In the genomic region with DNA sequence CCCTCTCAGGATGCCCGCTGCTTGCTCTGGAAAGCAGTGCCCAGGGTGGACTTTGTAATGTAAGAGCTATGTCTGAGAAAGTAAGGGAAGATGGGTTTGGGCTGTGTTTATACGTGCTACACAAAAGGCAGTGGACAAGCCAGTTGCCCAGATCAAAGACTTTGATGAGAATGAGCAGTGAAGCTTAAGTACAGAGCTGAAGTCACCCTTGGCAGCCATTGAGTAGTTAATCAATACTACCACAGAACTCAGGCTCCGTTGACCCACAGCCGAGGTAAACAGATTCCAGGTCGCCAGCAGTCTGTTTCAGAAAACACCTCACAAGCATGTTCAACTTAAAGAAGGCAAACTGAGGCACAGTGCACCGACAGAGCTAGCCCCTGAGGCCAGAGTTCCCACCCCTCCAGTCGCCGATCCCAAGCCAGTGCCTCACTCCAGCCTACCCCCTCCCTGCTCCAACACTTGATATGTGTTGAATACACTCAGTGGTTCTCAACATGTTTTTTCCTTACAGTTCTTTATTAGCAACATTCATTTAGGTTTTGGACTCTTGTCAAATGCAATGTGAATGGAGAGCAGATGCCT, we compare ENCODE assay signal across 11 mouse cellular contexts.
DNase-seq lines count a peak whose midpoint lies in the region; ATAC-seq and TF ChIP-seq lines count a peak whose summit lies in the region.
"Had no signal": no experiment of that assay in that cellular context is flagged by ENCODE, and none has a peak within 500 bp of the region (broad histone marks: within the 10 kb centered on the region; RNA-seq: fewer than 3 reads in every experiment).

No protein-coding gene starts in this region.

- no peak for DNase-seq in embryonic facial prominence, embryonic 14.5 days (ENCODE audit: low spot score)
- no peak for DNase-seq in embryonic facial prominence, embryonic 10.5 days (ENCODE audit: low spot score)
- DNase-seq in kidney, adult 2 months: peak; percentile 74
- DNase-seq in midbrain, embryonic 11.5 days (ENCODE audit: low spot score, missing footprints): no peak
- DNase-seq in spleen, postnatal 10 days (ENCODE audit: low spot score in 2 of 2): no peak

- 75% methylated on average over 8 of the region's 8 CpGs for WGBS in embryonic facial prominence, embryonic 14.5 days
- WGBS in embryonic facial prominence, embryonic 10.5 days: 77% methylated on average over 8 of the region's 8 CpGs
- 54% methylated on average over 8 of the region's 8 CpGs for WGBS in kidney, adult 2 months
- WGBS in kidney, embryonic 16.5 days: 67% methylated on average over 8 of the region's 8 CpGs
- 69% methylated on average over 8 of the region's 8 CpGs for WGBS in midbrain, embryonic 13.5 days
- WGBS in midbrain, embryonic 11.5 days: 71% methylated on average over 8 of the region's 8 CpGs
- WGBS in neural tube, embryonic 15.5 days: 66% methylated on average over 8 of the region's 8 CpGs

- no peak for TF ChIP-seq CTCF in kidney, adult 2 months (conservative IDR thresholded peaks at IDR 0.05; ENCODE audit: insufficient read depth, insufficient read length, low read depth, low read length)

- peak; percentile 41; the same call in 1 of the 2 replicates for ATAC-seq in embryonic facial prominence, embryonic 14.5 days (ENCODE audit: low read depth)
- no peak for ATAC-seq in kidney, embryonic 16.5 days (ENCODE audit: low FRiP score, low TSS enrichment)
- peak; percentile 75 for ATAC-seq in midbrain, embryonic 13.5 days
- no peak for ATAC-seq in midbrain, embryonic 11.5 days (ENCODE audit: low FRiP score)
- peak; percentile 82 for ATAC-seq in neural tube, embryonic 15.5 days (ENCODE audit: low FRiP score)
- ATAC-seq: intestine, embryonic 16.5 days had no signal

- no peak overlapping the region for H3K4me3 ChIP-seq in embryonic facial prominence, embryonic 14.5 days (ENCODE audit: low read depth, low read length)
- H3K4me3 ChIP-seq in embryonic facial prominence, embryonic 10.5 days: no peak overlapping the region
- H3K4me3 ChIP-seq in kidney, adult 2 months (ENCODE audit: insufficient read depth, low read depth, low read length): no peak overlapping the region
- no peak overlapping the region for H3K4me3 ChIP-seq in kidney, embryonic 16.5 days (ENCODE audit: low read length)
- no peak overlapping the region for H3K4me3 ChIP-seq in midbrain, embryonic 13.5 days (replicated peaks)
- H3K4me3 ChIP-seq in midbrain, embryonic 11.5 days (ENCODE audit: low read depth, low read length): no peak overlapping the region
- H3K4me3 ChIP-seq in neural tube, embryonic 15.5 days (replicated peaks): no peak overlapping the region
- H3K4me3 ChIP-seq: embryonic facial prominence, embryonic 12.5 days; liver, embryonic 15.5 days had no signal

- no peaks in the 10 kb centered on the region for H3K27me3 ChIP-seq in embryonic facial prominence, embryonic 14.5 days (replicated peaks; ENCODE audit: control insufficient read depth, insufficient read depth, low read length)
- H3K27me3 ChIP-seq in embryonic facial prominence, embryonic 10.5 days (replicated peaks; ENCODE audit: low read depth, poor library complexity, severe bottlenecking): no peaks in the 10 kb centered on the region
- H3K27me3 ChIP-seq in kidney, adult 2 months (replicated peaks; ENCODE audit: control insufficient read depth, insufficient read depth, low read length): no peaks in the 10 kb centered on the region
- no peaks in the 10 kb centered on the region for H3K27me3 ChIP-seq in kidney, embryonic 16.5 days (ENCODE audit: insufficient read depth, low read length)
- H3K27me3 ChIP-seq in midbrain, embryonic 13.5 days: no peaks in the 10 kb centered on the region
- no peaks in the 10 kb centered on the region for H3K27me3 ChIP-seq in midbrain, embryonic 11.5 days (ENCODE audit: control insufficient read depth, insufficient read depth, low read length)
- no peaks in the 10 kb centered on the region for H3K27me3 ChIP-seq in neural tube, embryonic 15.5 days (replicated peaks)
- H3K27me3 ChIP-seq: embryonic facial prominence, embryonic 12.5 days; liver, embryonic 15.5 days had no signal

- H3K4me2 ChIP-seq in embryonic facial prominence, embryonic 14.5 days (ENCODE audit: low read depth, low read length): no peak overlapping the region
- no peak overlapping the region for H3K4me2 ChIP-seq in kidney, embryonic 16.5 days (replicated peaks; ENCODE audit: low read depth, low read length)
- no peak overlapping the region for H3K4me2 ChIP-seq in midbrain, embryonic 13.5 days (replicated peaks)
- no peak overlapping the region for H3K4me2 ChIP-seq in midbrain, embryonic 11.5 days
- H3K4me2 ChIP-seq in neural tube, embryonic 15.5 days: peak overlapping the region; percentile 6; the same call in 1 of the 2 replicates
- H3K4me2 ChIP-seq: embryonic facial prominence, embryonic 12.5 days; liver, embryonic 15.5 days had no signal

- TF ChIP-seq POLR2A in kidney, adult 2 months (IDR thresholded peaks at IDR 0.05; ENCODE audit: low read depth, low read length): no peak

- H3K9ac ChIP-seq in embryonic facial prominence, embryonic 14.5 days (ENCODE audit: low read depth, low read length): no peak overlapping the region
- H3K9ac ChIP-seq in kidney, embryonic 16.5 days (replicated peaks; ENCODE audit: low read length): no peak overlapping the region
- no peak overlapping the region for H3K9ac ChIP-seq in midbrain, embryonic 13.5 days (replicated peaks)
- H3K9ac ChIP-seq in midbrain, embryonic 11.5 days (ENCODE audit: low read length): no peak overlapping the region
- no peak overlapping the region for H3K9ac ChIP-seq in neural tube, embryonic 15.5 days (replicated peaks)
- H3K9ac ChIP-seq: embryonic facial prominence, embryonic 12.5 days; liver, embryonic 15.5 days had no signal

- H3K4me1 ChIP-seq in embryonic facial prominence, embryonic 14.5 days (ENCODE audit: control insufficient read depth, insufficient read depth, low read length): peaks cover 5% of the 10 kb centered on the region; the same call in 1 of the 2 replicates
- no peaks in the 10 kb centered on the region for H3K4me1 ChIP-seq in embryonic facial prominence, embryonic 10.5 days
- no peaks in the 10 kb centered on the region for H3K4me1 ChIP-seq in kidney, adult 2 months (ENCODE audit: control insufficient read depth, insufficient read depth, low read length)
- H3K4me1 ChIP-seq in kidney, embryonic 16.5 days (ENCODE audit: insufficient read depth, low read length): no peaks in the 10 kb centered on the region; the same call in 1 of the 2 replicates
- H3K4me1 ChIP-seq in midbrain, embryonic 13.5 days (replicated peaks): no peaks in the 10 kb centered on the region
- no peaks in the 10 kb centered on the region for H3K4me1 ChIP-seq in midbrain, embryonic 11.5 days (ENCODE audit: control insufficient read depth, insufficient read depth, low read length)
- H3K4me1 ChIP-seq in neural tube, embryonic 15.5 days: no peaks in the 10 kb centered on the region
- H3K4me1 ChIP-seq: embryonic facial prominence, embryonic 12.5 days; liver, embryonic 15.5 days had no signal

- H3K27ac ChIP-seq in embryonic facial prominence, embryonic 14.5 days (replicated peaks; ENCODE audit: low read depth, low read length): no peak overlapping the region
- H3K27ac ChIP-seq in embryonic facial prominence, embryonic 10.5 days (replicated peaks): no peak overlapping the region
- H3K27ac ChIP-seq in kidney, adult 2 months (ENCODE audit: insufficient read depth, low read depth, low read length): no peak overlapping the region
- H3K27ac ChIP-seq in kidney, embryonic 16.5 days (ENCODE audit: low read length): no peak overlapping the region
- peak overlapping the region; percentile 25; the same call in 1 of the 2 replicates for H3K27ac ChIP-seq in midbrain, embryonic 13.5 days
- no peak overlapping the region for H3K27ac ChIP-seq in midbrain, embryonic 11.5 days (ENCODE audit: low read depth, low read length)
- H3K27ac ChIP-seq in neural tube, embryonic 15.5 days (replicated peaks): peak overlapping the region; percentile 60
- H3K27ac ChIP-seq: embryonic facial prominence, embryonic 12.5 days; liver, embryonic 15.5 days had no signal

- H3K36me3 ChIP-seq in embryonic facial prominence, embryonic 14.5 days (ENCODE audit: control insufficient read depth, insufficient read depth, low read length): no peaks in the 10 kb centered on the region
- no peaks in the 10 kb centered on the region for H3K36me3 ChIP-seq in embryonic facial prominence, embryonic 10.5 days (replicated peaks)
- no peaks in the 10 kb centered on the region for H3K36me3 ChIP-seq in kidney, adult 2 months (ENCODE audit: control insufficient read depth, insufficient read depth, low read length)
- no peaks in the 10 kb centered on the region for H3K36me3 ChIP-seq in kidney, embryonic 16.5 days (ENCODE audit: insufficient read depth, low read length)
- H3K36me3 ChIP-seq in midbrain, embryonic 13.5 days: no peaks in the 10 kb centered on the region
- H3K36me3 ChIP-seq in midbrain, embryonic 11.5 days (ENCODE audit: control insufficient read depth, insufficient read depth, low read length): no peaks in the 10 kb centered on the region
- H3K36me3 ChIP-seq in neural tube, embryonic 15.5 days: no peaks in the 10 kb centered on the region
- H3K36me3 ChIP-seq: embryonic facial prominence, embryonic 12.5 days; liver, embryonic 15.5 days had no signal

- H3K9me3 ChIP-seq in embryonic facial prominence, embryonic 14.5 days (ENCODE audit: control insufficient read depth, low read length): no peaks in the 10 kb centered on the region
- no peaks in the 10 kb centered on the region for H3K9me3 ChIP-seq in embryonic facial prominence, embryonic 10.5 days
- peaks cover 6% of the 10 kb centered on the region; the same call in 1 of the 2 replicates for H3K9me3 ChIP-seq in kidney, embryonic 16.5 days (ENCODE audit: low read length)
- H3K9me3 ChIP-seq in midbrain, embryonic 13.5 days: no peaks in the 10 kb centered on the region
- H3K9me3 ChIP-seq in midbrain, embryonic 11.5 days (ENCODE audit: control insufficient read depth, low read length): no peaks in the 10 kb centered on the region
- H3K9me3 ChIP-seq in neural tube, embryonic 15.5 days (replicated peaks): no peaks in the 10 kb centered on the region
- H3K9me3 ChIP-seq: embryonic facial prominence, embryonic 12.5 days had no signal

Comparison
In these comparisons a context has a peak if more than half of its experiments do, and no peak if none do; other contexts are left out.
1. ATAC-seq: peak in embryonic facial prominence, embryonic 14.5 days (single experiment), midbrain, embryonic 13.5 days (single experiment) and neural tube, embryonic 15.5 days (single experiment); none in kidney, embryonic 16.5 days (single experiment) and midbrain, embryonic 11.5 days (single experiment).
2. H3K27ac ChIP-seq: peak in midbrain, embryonic 13.5 days (single experiment) and neural tube, embryonic 15.5 days (single experiment); none in embryonic facial prominence, embryonic 14.5 days (single experiment), embryonic facial prominence, embryonic 10.5 days (single experiment), kidney, adult 2 months (single experiment), kidney, embryonic 16.5 days (single experiment) and midbrain, embryonic 11.5 days (single experiment).